Mouse (Mus musculus) layer of hippocampus, adult 2 months (tissue): ENCODE measurements around the gene Mars. TPM values are rescaled to one million over a fixed set of nuclear protein-coding genes. Genes with fewer than 3 reads are reported as not detected.

Source experiments
- DNase-seq, 2 experiments: peaks; one replicate each; pipeline ENCODE4 v3.0.0; 2022; ENCODE audit warnings: low spot score in 2 of 2
- H3K27ac ChIP-seq: fragments of 200-600 bp; 2 replicates; pipeline ENCODE4 v1.8.1; 2022
- H3K4me3 ChIP-seq: fragments of 200-600 bp; 2 replicates; pipeline ENCODE4 v1.8.1; 2022; ENCODE audit warnings: mild to moderate bottlenecking
- CTCF ChIP-seq: fragments of 200-600 bp; conservative IDR thresholded peaks from 2 replicates; pipeline ENCODE4 v1.8.1; 2022; ENCODE audit warnings: antibody characterized with exemption, mild to moderate bottlenecking, moderate library complexity
- total RNA-seq, 2 experiments: library from RNA; stranded (reverse); gene quantifications; 2 replicates each; pipeline ENCODE4 v1.2.3; 2021

The Mars gene
- total RNA-seq, 2 experiments from 2014 or later: 55.6 to 60.0 TPM

DNA sequence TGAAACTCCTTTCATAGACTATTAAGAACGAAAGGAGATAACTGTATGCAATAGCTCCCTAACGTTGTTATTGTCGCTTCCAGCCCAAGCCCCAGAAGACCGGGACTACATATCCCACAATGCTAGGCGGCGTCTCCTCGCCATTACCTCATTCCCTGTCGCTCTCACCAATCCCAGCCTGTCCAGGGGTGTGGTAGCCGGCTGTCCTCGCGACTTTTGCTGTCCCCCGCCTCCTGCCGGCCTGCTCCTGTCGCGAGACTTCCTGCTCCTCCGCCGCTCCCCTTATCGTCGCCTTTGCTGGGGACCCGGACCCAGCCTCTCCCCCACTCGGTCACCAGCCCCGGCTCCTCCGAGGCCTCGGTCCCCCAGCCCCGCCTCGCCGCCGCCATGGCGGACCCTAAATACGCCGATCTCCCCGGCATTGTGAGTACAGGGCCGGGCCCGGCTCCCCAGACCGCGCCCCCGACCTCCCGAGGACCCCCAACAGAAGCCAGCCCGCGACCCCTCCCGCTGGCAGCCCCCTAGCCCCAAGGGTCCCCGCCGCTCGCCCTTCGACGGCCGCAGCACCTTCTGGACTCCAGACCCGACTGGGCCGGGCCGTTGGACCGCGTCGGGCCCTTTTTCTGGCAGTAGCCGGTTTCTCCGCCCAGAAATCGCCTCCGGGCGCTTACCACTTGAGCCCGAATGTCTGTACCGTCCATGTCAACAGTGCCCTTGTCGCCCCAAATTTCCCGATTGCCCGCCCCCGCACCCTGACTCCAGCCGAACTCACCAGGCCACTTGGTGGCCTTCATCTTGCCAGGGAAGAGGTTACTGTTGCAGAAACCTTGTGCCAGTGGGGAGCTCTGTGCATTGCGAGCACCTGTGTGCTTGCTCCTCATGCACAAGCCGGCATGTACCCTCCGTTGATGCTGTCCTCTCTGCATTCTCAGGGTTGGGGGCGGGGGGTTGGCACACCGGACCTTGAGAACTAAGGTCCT lies 45.2 kb downstream of the Mars start, which contains the start of gene Dctn2:
TSS of gene Dctn2 (plus strand) at position 257 of the 980 bp plus-strand sequence.
- DNase-seq: peak; percentile 94 to 97
- TF ChIP-seq CTCF: no peak

DNA sequence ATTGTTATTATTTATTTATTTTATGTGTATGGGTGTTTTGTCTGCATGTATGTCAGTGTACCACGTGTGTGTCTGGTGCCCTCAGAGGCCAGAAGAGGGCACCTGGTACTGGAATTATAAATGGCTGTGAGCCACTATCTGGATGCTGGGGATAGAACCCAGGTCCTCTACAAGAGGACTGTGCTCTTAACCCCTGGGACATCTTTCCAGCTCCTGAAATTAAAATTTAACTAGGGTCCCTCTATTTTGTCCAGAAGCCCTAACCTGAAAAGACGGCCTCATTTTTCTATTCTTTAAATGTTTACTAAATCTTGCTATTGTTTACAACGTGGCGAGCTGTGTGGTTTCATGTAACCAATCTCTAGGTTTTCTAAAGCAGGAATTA lies 45.9 kb downstream of the Mars start:
- no peak for DNase-seq
- peak overlapping the region; percentile 92 for H3K4me3 ChIP-seq
- H3K27ac ChIP-seq: peak overlapping the region; percentile 98
- peak; percentile 46 for TF ChIP-seq CTCF

More for the DNA sequence above, 45.2 kb downstream of the Mars start, which contains the start of gene Dctn2:
- H3K27ac ChIP-seq: peak within 1 kb of the TSS; percentile 98
- peak within 1 kb of the TSS; percentile 92 for H3K4me3 ChIP-seq

DNA sequence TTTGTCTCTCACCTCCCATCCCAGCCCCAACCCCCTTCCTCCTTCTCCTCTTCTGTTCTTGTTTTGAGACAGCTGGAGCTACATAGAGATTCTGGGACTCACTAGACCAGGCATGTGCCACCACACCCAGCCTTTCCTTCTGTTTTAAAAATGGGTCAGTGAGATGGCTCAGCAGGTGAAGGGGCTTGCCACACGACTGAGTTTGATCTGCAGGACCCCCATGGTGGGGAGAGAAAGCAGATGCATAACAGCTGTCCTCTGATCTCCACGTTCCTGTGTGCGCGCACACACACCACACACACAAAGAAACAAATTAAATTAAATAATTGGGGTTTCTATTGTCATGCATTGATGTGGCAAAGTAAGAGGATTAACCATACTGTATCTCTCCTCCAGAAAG lies 46.6 kb downstream of the Mars start:
- Histone ChIP-seq H3K27ac (no peak overlapping the region), H3K4me3 (no peak overlapping the region)
- no peak for DNase-seq
- TF ChIP-seq CTCF: no peak

DNA sequence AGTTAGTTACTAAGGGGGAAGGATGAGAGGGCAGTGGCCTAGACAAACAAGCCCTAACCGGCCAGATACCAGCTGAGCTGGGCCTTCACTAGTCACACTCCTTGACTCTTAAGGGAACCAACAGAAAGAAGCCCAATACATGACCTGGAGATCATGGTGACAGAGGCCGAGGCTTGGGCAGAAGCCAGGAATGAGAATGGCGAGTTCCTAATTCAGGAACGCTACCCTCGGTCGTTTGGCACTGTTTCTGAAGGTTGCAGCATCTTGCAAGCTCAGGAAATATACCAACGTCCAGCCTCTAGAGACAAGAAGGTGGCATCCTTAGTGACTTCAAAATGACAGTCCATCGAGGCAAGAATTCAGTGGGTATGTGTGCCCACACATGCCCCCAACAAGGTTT lies 47.2 kb downstream of the Mars start:
- TF ChIP-seq CTCF: no peak
- DNase-seq: no peak
- no peak overlapping the region for H3K4me3 ChIP-seq
- no peak overlapping the region for H3K27ac ChIP-seq

- peak overlapping the region; percentile 94 for H3K27ac ChIP-seq
- no peak for DNase-seq
- peak overlapping the region; percentile 81; the same call in 1 of the 2 replicates for H3K4me3 ChIP-seq
- TF ChIP-seq CTCF: no peak
Measured at GRCm38 (mm10) chr10:127263631-127264030, 48.0 kb downstream of the Mars start.

GRCm38 (mm10) chr10:127262548-127263398 lies 48.8 kb downstream of the Mars start, which contains the start of gene Kif5a:
Gene Kif5a, minus strand, starts transcription at chr10:127263348.
- TF ChIP-seq CTCF: no peak; the same call in 1 of the 2 replicates
- Histone ChIP-seq H3K27ac (peak within 1 kb of the TSS; percentile 94), H3K4me3 (peak within 1 kb of the TSS; percentile 81)
- peak; percentile 66 to 78 for DNase-seq

- no peak for DNase-seq
- no peak for TF ChIP-seq CTCF
- H3K27ac ChIP-seq: peak overlapping the region; percentile 94
- H3K4me3 ChIP-seq: peak overlapping the region; percentile 81
Measured at GRCm38 (mm10) chr10:127261706-127262547, 49.7 kb downstream of the Mars start.

DNA sequence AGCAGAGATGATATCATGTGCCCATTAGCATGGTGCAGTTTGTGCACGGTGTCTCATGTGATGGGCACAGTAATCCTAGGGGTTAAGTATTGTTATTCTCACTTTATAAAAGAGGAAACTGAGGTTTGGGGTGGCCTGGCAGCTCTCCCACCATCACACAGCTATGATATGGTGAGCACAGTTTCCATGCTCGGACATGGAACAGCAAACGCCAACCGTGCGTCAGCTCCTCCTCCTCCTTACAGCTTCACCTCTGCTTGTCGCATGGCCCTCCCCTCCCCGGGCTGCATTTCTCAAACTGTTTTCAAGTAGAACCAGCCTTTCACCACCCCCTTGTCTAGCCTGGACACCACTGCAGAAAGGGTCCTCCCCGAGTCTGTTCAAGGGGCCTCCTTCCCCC lies 53.1 kb downstream of the Mars start:
- Histone ChIP-seq H3K4me3 (no peak overlapping the region; the same call in 1 of the 2 replicates), H3K27ac (no peak overlapping the region)
- TF ChIP-seq CTCF: no peak
- DNase-seq: no peak

GRCm38 (mm10) chr10:127257790-127258189 lies 53.8 kb downstream of the Mars start:
- DNase-seq: no peak
- no peak overlapping the region for H3K4me3 ChIP-seq
- no peak overlapping the region for H3K27ac ChIP-seq
- TF ChIP-seq CTCF: no peak

- TF ChIP-seq CTCF: peak; percentile 56
- Histone ChIP-seq H3K27ac (peak overlapping the region; percentile 21; the same call in 1 of the 2 replicates), H3K4me3 (peak overlapping the region; percentile 19; the same call in 1 of the 2 replicates)
- DNase-seq: no peak
Measured at GRCm38 (mm10) chr10:127255625-127256345, 55.8 kb downstream of the Mars start.

DNA sequence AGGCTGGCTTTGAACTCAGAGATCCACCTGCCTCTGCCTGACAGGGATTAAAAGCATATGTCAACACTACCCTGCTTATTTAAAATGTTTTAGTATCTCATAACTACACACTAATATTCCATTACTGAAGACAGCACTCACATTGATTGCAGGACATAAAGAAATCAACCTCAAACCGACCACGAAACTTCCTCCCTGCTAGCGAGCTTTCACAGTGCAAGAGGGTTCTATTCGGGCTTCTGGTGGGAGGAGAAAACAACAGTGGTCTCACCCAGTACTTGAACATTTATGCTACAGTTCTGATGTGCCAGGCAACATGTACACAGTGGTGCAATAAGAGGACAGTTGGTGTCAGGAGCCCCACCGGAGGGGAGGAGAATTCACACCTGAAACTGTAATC lies 60.8 kb downstream of the Mars start:
- H3K27ac ChIP-seq: no peak overlapping the region
- no peak overlapping the region for H3K4me3 ChIP-seq
- no peak for TF ChIP-seq CTCF
- DNase-seq: no peak

Other genes starting within 250 kb of the Mars start
- gene Cdk4, start 248.3 kb downstream of the Mars start, total RNA-seq: 10 to 100 TPM; 84.6 to 94.8 TPM
- gene Tspan31, start 241.5 kb downstream of the Mars start, total RNA-seq: 10 to 100 TPM; 57.2 to 62.1 TPM
- gene Agap2, start 236.5 kb downstream of the Mars start, total RNA-seq: 100 to 1,000 TPM; 820 to 844 TPM
- gene Os9, start 190.7 kb downstream of the Mars start, total RNA-seq: 100 to 1,000 TPM; 100 to 102 TPM
- gene B4galnt1, start 146.6 kb downstream of the Mars start, total RNA-seq: 100 to 1,000 TPM; 116 to 123 TPM
- 10 to 100 TPM; 21.9 to 25.4 TPM for gene Slc26a10, start 131.1 kb downstream of the Mars start, total RNA-seq
- 100 to 1,000 TPM; 395 to 408 TPM for gene Arhgef25, start 121.7 kb downstream of the Mars start, total RNA-seq
- gene Dtx3, start 116.1 kb downstream of the Mars start, total RNA-seq: 100 to 1,000 TPM; 227 to 255 TPM
- 10 to 100 TPM; 98.0 to 98.6 TPM for gene Pip4k2c, start 100.2 kb downstream of the Mars start, total RNA-seq
- gene Kif5a, start 48.4 kb downstream of the Mars start, total RNA-seq: 100 to 1,000 TPM; 715 to 773 TPM
- gene Dctn2, start 45.4 kb downstream of the Mars start, total RNA-seq: 100 to 1,000 TPM; 259 to 272 TPM
- 10 to 100 TPM; 54.3 to 60.6 TPM for gene Mbd6, start 22.8 kb downstream of the Mars start, total RNA-seq
- gene Arhgap9, start 10.2 kb upstream of the Mars start, total RNA-seq: under 1 TPM; 0.56 to 0.79 TPM
- gene Gli1, start 30.2 kb upstream of the Mars start, total RNA-seq: 1 to 10 TPM; 2.5 to 3.1 TPM
- gene Inhbe, start 42.6 kb upstream of the Mars start, total RNA-seq: not detected
- gene Inhbc, start 58.6 kb upstream of the Mars start, total RNA-seq: not detected
- gene R3hdm2, start 68.5 kb upstream of the Mars start, total RNA-seq: 100 to 1,000 TPM; 153 to 170 TPM
- gene Stac3, start 189.9 kb upstream of the Mars start, total RNA-seq: 1 to 10 TPM; 2.4 to 8.1 TPM
- 1 to 10 TPM; 3.5 to 3.7 TPM for gene Ndufa4l2, start 203.2 kb upstream of the Mars start, total RNA-seq
- gene Shmt2, start 210.7 kb upstream of the Mars start, total RNA-seq: 10 to 100 TPM; 25.4 to 27.6 TPM
- gene Nxph4, start 222.8 kb upstream of the Mars start, total RNA-seq: 1 to 10 TPM; 1.2 to 1.6 TPM